Comparison of ENCODE assay signal across 24 mouse cellular contexts in the genomic region with DNA sequence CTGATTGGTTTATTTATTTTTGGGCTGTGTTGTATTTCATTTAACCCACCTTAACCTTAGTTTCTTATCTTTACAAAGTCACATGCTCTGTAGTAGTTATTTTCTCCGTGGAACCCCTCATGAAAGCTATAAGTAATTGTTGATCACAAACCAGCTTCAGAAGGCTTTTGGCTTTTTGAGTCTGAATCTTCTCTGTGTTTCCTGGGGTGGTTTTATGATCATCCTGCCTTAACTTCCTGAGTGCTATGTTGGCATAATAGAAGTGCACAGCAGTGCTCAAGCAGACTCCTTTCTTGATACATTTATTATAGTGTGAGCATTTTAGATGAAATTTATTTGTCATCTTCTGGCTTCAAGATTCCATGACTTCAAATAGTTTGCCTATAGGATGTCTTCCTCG.
"Had no signal": no experiment of that assay in that cellular context is flagged by ENCODE, and none has a peak within 500 bp of the region (broad histone marks: within the 10 kb centered on the region; RNA-seq: fewer than 3 reads in every experiment).

No protein-coding gene starts in this region.

- H3K27me3 ChIP-seq: limb, embryonic 12.5 days; limb, embryonic 15.5 days; midbrain, embryonic 13.5 days; neural tube, embryonic 13.5 days had no signal

- H3K4me3 ChIP-seq: left cerebral cortex, adult 2 months; limb, embryonic 12.5 days; limb, embryonic 15.5 days; midbrain, embryonic 13.5 days; neural tube, embryonic 13.5 days had no signal

- H3K4me1 ChIP-seq: limb, embryonic 12.5 days had no signal

- H3K4me2 ChIP-seq: limb, embryonic 12.5 days; limb, embryonic 15.5 days; liver, embryonic 11.5 days; lung, embryonic 14.5 days; midbrain, embryonic 13.5 days; neural tube, embryonic 13.5 days had no signal

- DNase-seq: kidney, adult 18-20 months; kidney, adult 9 months; kidney, postnatal 14 days; kidney, postnatal 4 days; layer of hippocampus, adult 9-11 months; layer of hippocampus, postnatal 36 days; left cerebral cortex, postnatal 4 days; liver, postnatal 0 days; lung, embryonic 14.5 days; retina, postnatal 1 day; right cerebral cortex, postnatal 4 days; thymus, adult 2 months; thymus, postnatal 14 days; thymus, postnatal 4 days had no signal

- H3K9ac ChIP-seq: limb, embryonic 12.5 days; limb, embryonic 15.5 days; liver, embryonic 14.5 days; liver, postnatal 0 days; lung, embryonic 14.5 days; midbrain, embryonic 13.5 days; neural tube, embryonic 13.5 days had no signal

- ATAC-seq: liver, postnatal 0 days; lung, postnatal 0 days; midbrain, embryonic 13.5 days had no signal

- H3K9me3 ChIP-seq: limb, embryonic 12.5 days; limb, embryonic 15.5 days; midbrain, embryonic 13.5 days; neural tube, embryonic 13.5 days had no signal

- H3K27ac ChIP-seq: left cerebral cortex, adult 2 months; limb, embryonic 12.5 days; limb, embryonic 15.5 days; liver, embryonic 14.5 days; macrophage; midbrain, embryonic 13.5 days; neural tube, embryonic 13.5 days; stomach, postnatal 0 days had no signal
